Comparison of ENCODE assay signal across 13 mouse cellular contexts in genomic region chr6:72506104-72506503, GRCm38 (mm10). TPM values are rescaled to one million over a fixed set of nuclear protein-coding genes. Genes with fewer than 3 reads are reported as not detected.
"Had no signal": no experiment of that assay in that cellular context is flagged by ENCODE, and none has a peak within 500 bp of the region (broad histone marks: within the 10 kb centered on the region; RNA-seq: fewer than 3 reads in every experiment).

No protein-coding gene starts in this region.

- H3K36me3 ChIP-seq: limb, embryonic 13.5 days; midbrain, embryonic 12.5 days; stomach, embryonic 15.5 days had no signal

- H3K4me3 ChIP-seq: limb, embryonic 13.5 days; midbrain, embryonic 12.5 days; stomach, embryonic 15.5 days had no signal

- H3K9me3 ChIP-seq: limb, embryonic 13.5 days; midbrain, embryonic 12.5 days; stomach, embryonic 15.5 days had no signal

- H3K27me3 ChIP-seq: limb, embryonic 13.5 days; midbrain, embryonic 12.5 days; stomach, embryonic 15.5 days had no signal

- H3K9ac ChIP-seq: limb, embryonic 13.5 days; liver, embryonic 14.5 days; midbrain, embryonic 12.5 days; stomach, embryonic 15.5 days had no signal

- H3K4me2 ChIP-seq: limb, embryonic 13.5 days; midbrain, embryonic 12.5 days; stomach, embryonic 15.5 days had no signal

- DNase-seq: left cerebral cortex, postnatal 4 days; lung, adult 18-20 months; right cerebral cortex, postnatal 14 days; thymus, postnatal 4 days had no signal

- H3K4me1 ChIP-seq: midbrain, embryonic 12.5 days; stomach, embryonic 15.5 days had no signal

- H3K27ac ChIP-seq: limb, embryonic 13.5 days; liver, embryonic 14.5 days; midbrain, embryonic 12.5 days; stomach, embryonic 15.5 days had no signal

- ATAC-seq: intestine, embryonic 16.5 days; midbrain, embryonic 16.5 days had no signal

RNA-seq across cellular contexts. Expression of gene Sh2d6, which starts 15.4 kb away (rescaled TPM):
- total RNA-seq: liver, adult 2 months; megakaryocyte-erythroid progenitor cell, adult 5-6 weeks had no signal
- polyA plus RNA-seq: liver, adult 2 months; liver, embryonic 14.5 days; lung, embryonic 16.5 days had no signal
